Mouse (Mus musculus) liver, adult 2 months (tissue): ENCODE measurements at regions not wholly inside any gene's neighbourhood (a gene's known extent, or its start where the extent isn't known, plus 50 kb on each side); places are given as distances from the start of the nearest gene placed in this dataset.

ENCODE experiments used
- CTCF ChIP-seq: fragments of 200-500 bp; IDR thresholded peaks from 2 replicates; pipeline ENCODE4 v1.5.1; 2011; ENCODE audit warnings: low read depth, low read length, control low read depth
- POLR2A ChIP-seq: fragments of 200-500 bp; IDR thresholded peaks from 2 replicates; pipeline ENCODE4 v1.6.1; 2011; ENCODE audit warnings: low read length, control low read depth; ENCODE audit not compliant: insufficient read depth; ENCODE audit errors: extremely low read depth

DNA sequence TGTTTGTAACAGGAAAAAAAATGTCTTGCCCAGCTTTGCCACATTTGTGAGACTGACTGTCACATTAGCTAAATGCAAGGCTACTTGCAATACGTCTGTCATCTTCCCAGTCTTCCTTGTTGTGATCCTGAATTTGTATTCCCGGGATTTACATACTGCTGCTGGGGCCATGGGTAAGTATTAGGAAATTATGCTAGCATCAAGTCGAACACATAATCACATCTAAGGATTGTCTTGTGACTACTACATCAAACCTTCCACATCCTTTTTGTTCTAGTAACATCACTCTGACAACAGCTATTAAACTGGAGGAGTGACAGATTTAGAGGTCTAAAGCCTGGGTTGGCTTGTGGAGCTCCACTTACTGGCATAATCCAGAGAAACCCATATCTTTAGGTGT is 164.2 kb upstream of the Cwc22 start:
- no peak for TF ChIP-seq POLR2A
- TF ChIP-seq CTCF: no peak
